Mouse (Mus musculus): ENCODE measurements around the gene Ppp4r3b.

Gene Ppp4r3b

GRCm38 (mm10) chr11:29237364-29237763 lies 64.7 kb downstream of the Ppp4r3b start:
- no peak for DNase-seq (ENCODE audit: inconsistent age in 2 of 2, low spot score in 1 of 2)

- DNase-seq (ENCODE audit: inconsistent age in 2 of 2, low spot score in 1 of 2), result no peak
Measured at GRCm38 (mm10) chr11:29238047-29238446, 65.4 kb downstream of the Ppp4r3b start.

DNA sequence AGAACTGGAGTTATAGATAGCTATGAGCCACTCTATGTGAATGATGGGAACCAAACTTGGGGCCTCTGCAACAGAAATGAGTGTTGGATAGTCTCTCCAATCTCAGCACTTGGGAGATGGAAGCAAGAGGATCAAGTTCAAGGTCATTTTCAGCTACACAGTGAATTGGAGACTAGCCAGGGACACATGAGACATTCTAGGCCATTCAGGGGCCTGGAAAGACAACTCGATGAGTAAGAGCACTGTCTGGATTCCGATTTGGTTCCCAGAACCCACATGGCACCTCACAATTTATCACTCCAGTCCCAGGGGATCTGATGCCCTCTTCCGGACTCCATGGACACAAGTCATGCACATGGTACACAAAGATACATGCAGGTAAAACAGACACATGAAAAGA lies 65.9 kb downstream of the Ppp4r3b start:
- peak; percentile 49 to 84 for DNase-seq (ENCODE audit: inconsistent age in 2 of 2, low spot score in 1 of 2)

DNA sequence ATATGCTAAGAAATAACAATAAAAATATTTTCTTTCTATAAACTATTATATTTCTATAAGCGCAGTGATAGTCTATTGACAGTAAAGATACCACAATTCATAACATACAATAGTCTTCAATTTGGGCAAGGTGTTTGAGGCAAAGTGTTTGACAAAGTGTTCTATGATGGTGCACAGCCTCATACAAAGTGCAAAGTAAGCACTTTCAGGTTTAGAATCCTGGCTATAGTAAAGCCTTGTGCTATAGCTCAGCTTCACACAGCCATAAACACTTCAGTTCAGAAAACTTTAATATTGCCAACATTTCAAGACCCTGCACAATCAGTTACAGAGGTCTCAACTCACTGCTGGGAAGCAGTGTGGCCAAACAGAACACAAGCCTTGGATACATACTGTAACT lies 66.7 kb downstream of the Ppp4r3b start:
- DNase-seq (ENCODE audit: inconsistent age in 2 of 2, low spot score in 1 of 2), result peak in 1 of 2 experiments; percentile 12

DNA sequence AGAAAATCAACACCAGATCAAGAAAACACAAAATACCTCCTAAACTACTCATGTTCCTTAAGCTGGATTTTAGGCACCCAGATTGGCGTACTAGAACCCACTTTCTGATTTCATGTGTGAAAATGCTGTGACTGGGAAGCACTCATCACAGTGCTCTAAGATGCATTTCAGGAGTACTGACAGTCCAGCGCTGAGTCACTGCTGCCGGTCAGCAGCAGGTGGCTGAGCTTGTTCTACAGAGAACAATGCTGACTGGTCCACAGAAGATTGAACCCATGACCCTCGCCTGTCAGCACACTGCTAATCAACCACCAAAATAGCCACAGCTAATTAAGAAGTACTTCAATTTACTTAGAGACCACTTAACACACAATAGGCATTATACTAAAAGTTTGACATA lies 69.3 kb downstream of the Ppp4r3b start:
- DNase-seq (ENCODE audit: inconsistent age in 2 of 2, low spot score in 1 of 2), result peak in 1 of 2 experiments; percentile 18

- peak in 1 of 2 experiments; percentile 57 for DNase-seq (ENCODE audit: inconsistent age in 2 of 2, low spot score in 1 of 2)
Measured at GRCm38 (mm10) chr11:29245988-29246387, 73.3 kb downstream of the Ppp4r3b start.

- DNase-seq (ENCODE audit: inconsistent age in 2 of 2, low spot score in 1 of 2), result peak; percentile 93 to 97
Measured at GRCm38 (mm10) chr11:29246883-29247650, 74.4 kb downstream of the Ppp4r3b start, which contains the start of gene Cfap36. Gene Cfap36 (minus strand): TSS chr11:29247409.

- DNase-seq (ENCODE audit: inconsistent age in 2 of 2, low spot score in 1 of 2), result no peak
Measured at GRCm38 (mm10) chr11:29247725-29248124, 75.0 kb downstream of the Ppp4r3b start.

- no peak for DNase-seq (ENCODE audit: inconsistent age in 2 of 2, low spot score in 1 of 2)
Measured at GRCm38 (mm10) chr11:29248386-29248785, 75.7 kb downstream of the Ppp4r3b start.

- peak in 1 of 2 experiments; percentile 11 for DNase-seq (ENCODE audit: inconsistent age in 2 of 2, low spot score in 1 of 2)
Measured at GRCm38 (mm10) chr11:29254643-29255042, 82.0 kb downstream of the Ppp4r3b start.

- DNase-seq (ENCODE audit: inconsistent age in 2 of 2, low spot score in 1 of 2), result peak; percentile 39 to 85
Measured at GRCm38 (mm10) chr11:29267824-29268223, 95.1 kb downstream of the Ppp4r3b start.

Measured in adrenal gland, adult (tissue).